Mouse (Mus musculus): ENCODE results near the gene Hbq1b. TPM values are rescaled to one million over a fixed set of nuclear protein-coding genes. Genes with fewer than 3 reads are reported as not detected.

Hbq1b gene
- total RNA-seq, 2 experiments from 2014 or later, result 1.2 TPM; not detected in 1

DNA sequence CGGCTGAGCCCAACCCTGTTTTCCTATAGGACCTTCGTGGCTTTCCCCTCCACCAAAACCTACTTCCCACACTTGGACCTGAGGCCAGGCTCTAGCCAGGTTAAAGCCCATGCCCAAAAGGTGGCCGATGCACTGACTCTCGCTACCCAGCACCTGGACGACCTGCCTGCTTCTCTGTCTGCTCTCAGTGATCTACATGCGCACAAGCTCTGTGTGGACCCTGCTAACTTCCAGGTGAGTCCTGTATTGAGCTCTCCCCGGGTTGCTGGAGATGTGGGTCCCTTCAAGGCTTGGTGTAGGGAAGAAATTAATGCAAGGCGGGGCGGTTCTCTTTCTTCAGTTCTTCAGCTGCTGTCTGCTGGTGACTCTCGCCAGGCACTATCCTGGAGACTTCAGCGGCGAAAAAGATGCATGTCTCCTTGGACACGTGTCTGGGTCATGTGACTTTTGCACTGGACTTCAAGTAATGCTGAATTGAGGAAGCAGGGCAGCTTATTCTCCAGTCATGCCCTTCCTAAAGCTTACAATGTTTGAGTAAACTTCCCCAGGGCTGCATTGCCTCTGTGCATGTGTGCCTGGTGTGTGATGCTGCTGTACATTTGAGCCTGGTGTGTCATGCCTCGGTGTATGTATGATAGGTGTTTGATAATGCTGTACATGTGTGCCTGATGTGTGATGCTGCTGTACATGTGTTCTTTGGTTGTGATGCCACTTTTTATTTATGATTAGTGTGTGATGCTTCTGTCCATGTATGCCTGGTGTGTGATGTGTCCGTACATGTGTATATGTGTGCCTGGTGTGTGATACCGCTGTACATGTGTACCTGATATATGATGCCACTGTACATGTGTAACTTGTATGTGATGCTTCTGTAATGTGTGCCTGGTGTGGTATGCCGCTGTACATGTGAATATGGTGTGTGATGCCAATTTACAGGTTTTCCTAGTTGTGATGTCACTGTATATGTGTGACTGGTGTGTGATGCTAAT lies 13.8 kb downstream of the Hbq1b start:
- DNase-seq, result no peak

DNA sequence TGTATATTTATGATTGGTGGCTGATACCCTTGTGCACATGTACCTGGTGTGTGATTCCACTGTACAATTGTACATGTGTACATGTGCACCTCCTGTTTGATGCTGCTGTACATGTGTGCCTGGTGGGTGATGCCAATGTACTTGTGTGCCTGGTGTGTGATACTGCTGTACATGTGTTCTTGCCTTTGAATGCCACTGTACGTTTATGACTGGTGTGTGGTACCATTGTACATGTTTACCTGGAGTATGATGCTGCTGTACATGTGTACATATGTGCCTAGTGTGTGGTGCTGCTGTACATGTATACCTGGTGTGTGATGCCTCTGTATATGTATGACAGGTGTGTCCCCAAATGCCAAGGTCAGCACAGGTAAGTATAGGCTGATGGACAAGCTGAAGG lies 14.7 kb downstream of the Hbq1b start:
- DNase-seq, result no peak

- DNase-seq, result peak; percentile 43
Measured at GRCm38 (mm10) chr11:32302824-32303419, 16.2 kb downstream of the Hbq1b start.

- no peak for DNase-seq
Measured at GRCm38 (mm10) chr11:32303455-32303854, 16.7 kb downstream of the Hbq1b start.

DNA sequence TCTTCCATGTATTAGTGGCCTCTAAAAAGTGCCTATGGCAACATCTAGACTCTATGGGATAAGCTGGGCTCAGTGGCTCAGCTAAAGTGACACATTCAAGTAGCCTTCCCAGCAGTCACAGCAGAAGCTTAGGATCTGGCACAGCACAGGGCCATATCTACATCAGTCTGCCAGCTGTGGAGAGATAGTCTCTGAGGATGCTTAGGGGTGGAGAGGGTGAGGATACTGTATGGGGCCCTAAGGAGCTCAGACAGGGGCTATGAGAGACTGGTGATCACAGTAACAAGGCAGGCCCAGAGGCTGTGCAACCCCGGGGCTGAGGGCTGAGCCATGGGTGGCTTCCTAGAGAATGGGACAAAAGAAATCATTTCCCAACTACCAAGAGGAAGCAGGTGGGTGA lies 20.2 kb downstream of the Hbq1b start:
- no peak for DNase-seq

DNA sequence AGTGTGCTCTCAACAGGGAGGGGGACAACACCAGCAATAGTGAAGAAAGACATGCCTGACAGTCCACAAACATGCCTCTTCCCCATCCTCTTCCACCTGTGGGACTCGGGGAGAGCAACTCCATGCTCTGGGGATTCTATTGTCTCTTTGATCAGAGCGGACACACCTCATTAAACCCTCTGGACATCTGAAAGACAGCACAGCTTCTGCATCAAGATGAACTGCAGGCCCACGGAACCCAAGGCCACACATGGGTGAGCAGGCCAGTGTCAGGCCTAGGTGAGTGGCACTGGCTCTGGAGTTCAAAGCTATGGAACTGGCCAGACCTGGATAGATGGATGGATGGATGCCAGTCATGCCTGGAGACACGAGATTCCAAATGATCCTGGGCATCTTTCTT lies 22.7 kb downstream of the Hbq1b start:
- DNase-seq, result no peak

DNA sequence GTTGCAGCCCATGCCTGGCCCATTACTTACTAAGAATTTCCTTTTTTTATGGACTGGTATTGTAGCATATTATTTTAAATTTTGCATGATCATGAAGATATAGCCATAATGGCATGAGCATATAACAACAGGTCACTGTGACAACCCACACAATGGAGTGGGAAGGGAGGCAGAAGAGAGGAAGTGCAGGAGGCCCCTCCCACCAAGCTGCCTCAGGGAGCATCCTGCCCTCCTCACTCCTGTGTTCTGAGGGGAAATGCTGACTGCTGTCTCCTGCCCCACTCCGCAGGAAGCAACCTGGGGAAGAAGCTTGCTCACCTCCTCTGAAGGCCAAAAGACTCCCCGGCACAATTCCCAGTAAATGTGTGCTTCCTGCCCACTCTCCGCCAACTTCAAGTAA lies 23.2 kb downstream of the Hbq1b start:
- no peak for DNase-seq

DNA sequence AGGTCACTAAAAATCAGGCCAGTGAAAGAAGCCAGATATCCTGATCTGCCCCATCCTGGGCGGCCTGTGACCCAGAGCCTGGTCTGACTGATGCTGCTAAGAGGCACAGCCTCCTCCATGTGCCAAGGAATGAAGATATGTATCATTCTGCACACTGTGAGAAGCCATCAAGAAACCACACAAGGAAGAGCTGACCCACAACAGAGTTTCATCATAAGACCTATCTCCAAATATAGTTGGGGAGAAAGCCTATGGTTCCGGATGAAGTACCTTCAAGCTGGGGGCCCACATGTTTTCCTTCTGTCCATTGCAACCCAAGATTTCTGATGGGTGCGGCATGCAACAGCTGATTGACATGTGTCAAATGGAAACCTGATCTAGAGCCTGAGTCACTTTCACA lies 29.2 kb downstream of the Hbq1b start:
- no peak for DNase-seq

DNA sequence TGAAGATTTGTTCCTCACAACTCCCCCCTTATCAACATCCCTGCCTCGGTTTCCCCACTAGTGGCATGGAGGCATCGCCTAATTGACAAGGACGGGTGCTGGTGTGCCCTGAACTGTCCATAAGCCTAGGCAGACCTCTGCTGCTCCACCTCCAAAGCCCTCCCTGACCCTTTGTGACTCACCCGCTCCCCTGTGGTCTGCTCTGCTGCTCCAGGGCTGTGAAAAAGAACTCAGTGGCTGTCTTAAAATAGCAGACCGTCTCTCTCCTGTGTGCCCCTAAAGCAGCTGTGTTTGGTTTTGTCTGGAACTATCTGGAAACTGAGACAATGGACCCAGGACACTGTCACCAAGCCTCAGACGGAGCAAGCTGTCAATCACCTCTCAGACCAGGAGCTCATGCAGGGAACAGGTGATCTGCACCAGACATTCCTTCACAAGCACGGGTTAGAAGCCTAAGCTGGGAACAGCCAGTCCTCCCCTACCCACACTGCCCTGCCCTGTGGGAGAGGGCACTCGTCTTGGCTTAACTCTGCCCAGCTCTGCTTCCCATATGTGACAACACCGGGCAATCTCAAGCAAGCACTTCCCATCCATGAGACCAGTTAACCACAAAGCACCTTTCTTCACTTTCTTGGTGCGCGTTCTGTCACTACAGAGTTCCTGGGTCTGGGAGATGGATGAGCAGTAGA lies 33.9 kb downstream of the Hbq1b start:
- DNase-seq, result no peak

- peak; percentile 78 for DNase-seq
Measured at GRCm38 (mm10) chr11:32321196-32321565, 34.4 kb downstream of the Hbq1b start.

GRCm38 (mm10) chr11:32324609-32325008 lies 37.8 kb downstream of the Hbq1b start:
- DNase-seq, result peak; percentile 92

GRCm38 (mm10) chr11:32331075-32331474 lies 44.3 kb downstream of the Hbq1b start:
- peak; percentile 55 for DNase-seq

GRCm38 (mm10) chr11:32331861-32332260 lies 45.1 kb downstream of the Hbq1b start:
- no peak for DNase-seq

GRCm38 (mm10) chr11:32333235-32333634 lies 46.5 kb downstream of the Hbq1b start:
- no peak for DNase-seq

GRCm38 (mm10) chr11:32336435-32336907 lies 49.7 kb downstream of the Hbq1b start:
- DNase-seq, result no peak

Other genes starting within 250 kb of the Hbq1b start
- under 1 TPM; 0.20 to 0.21 TPM for gene Il9r, start 86.7 kb upstream of the Hbq1b start, total RNA-seq (2021)
- 10 to 100 TPM; 14.4 to 15.6 TPM for gene Snrnp25, start 81.5 kb upstream of the Hbq1b start, total RNA-seq (2021)
- gene Rhbdf1, start 64.7 kb upstream of the Hbq1b start, total RNA-seq (2021), result 10 to 100 TPM; 31.9 to 33.0 TPM
- gene Mpg, start 60.5 kb upstream of the Hbq1b start, total RNA-seq (2021), result 10 to 100 TPM; 10.4 to 11.3 TPM
- 10 to 100 TPM; 27.1 to 32.1 TPM for gene Nprl3, start 19.3 kb upstream of the Hbq1b start, total RNA-seq (2021)
- gene Hba-x, start 10.6 kb upstream of the Hbq1b start, total RNA-seq (2021), result under 1 TPM in 1 of 2 experiments, not detected in 1; 0.52 TPM
- gene Hba-a1, start 3.5 kb upstream of the Hbq1b start, total RNA-seq (2021), result over 10,000 TPM in 1 of 2 experiments, 1,000 to 10,000 TPM in 1; 3,912 to 12,509 TPM
- gene Hba-a2, start 9.5 kb downstream of the Hbq1b start, total RNA-seq (2021), result over 10,000 TPM in 1 of 2 experiments, 1,000 to 10,000 TPM in 1; 3,595 to 11,404 TPM
- under 1 TPM in 1 of 2 experiments, not detected in 1; 0.77 TPM for gene Hbq1a, start 13.1 kb downstream of the Hbq1b start, total RNA-seq (2021)
- 10 to 100 TPM; 30.1 to 31.0 TPM for gene Sh3pxd2b, start 60.9 kb downstream of the Hbq1b start, total RNA-seq (2021)
- gene Ubtd2, start 168.4 kb downstream of the Hbq1b start, total RNA-seq (2021), result 10 to 100 TPM; 24.3 to 26.1 TPM
- under 1 TPM in 1 of 2 experiments, not detected in 1; 0.47 TPM for gene Efcab9, start 245.1 kb downstream of the Hbq1b start, total RNA-seq (2021)
- 10 to 100 TPM; 11.8 to 12.7 TPM for gene Stk10, start 246.3 kb downstream of the Hbq1b start, total RNA-seq (2021)

Data from heart, postnatal 4 days (tissue).